Mouse (Mus musculus) thymus, postnatal 4 days (tissue): Measurements from ENCODE around the gene Gm21996.
"Not testable (repeated sequence)": the region's sequence is repeated elsewhere in the genome, so short reads cannot be mapped to it uniquely, and the experiment has no call there.

Experiments
- DNase-seq: peaks from one replicate; pipeline ENCODE4 v3.0.0; 2021

Gene Gm21996

DNA sequence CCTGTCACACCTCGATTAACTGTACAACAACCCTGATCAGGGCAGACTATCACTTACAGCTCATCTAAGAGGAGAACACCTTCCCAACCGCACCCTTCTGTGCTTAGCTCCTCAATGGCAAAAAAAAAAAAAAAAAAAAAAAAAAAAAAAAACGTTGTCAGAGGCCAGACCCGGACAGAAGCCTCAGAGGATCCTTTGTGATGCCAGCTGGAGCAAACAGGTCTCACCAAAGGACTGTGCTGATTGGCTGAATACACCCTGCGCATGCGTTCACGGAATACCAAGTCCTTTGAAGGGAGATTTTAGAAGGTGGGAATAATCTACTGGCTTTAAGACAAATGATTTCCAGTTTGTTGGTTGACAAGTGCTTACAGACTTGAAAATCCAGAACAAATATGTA is at the start of gene Gm21996:
TSS of gene Gm21996 (minus strand) at position 101 of the 400 bp plus-strand sequence.
- DNase-seq: not testable (repeated sequence)
